Mouse (Mus musculus) liver (tissue): ENCODE measurements around the gene Mamstr.

Source experiments
- DNase-seq: peaks from one replicate; pipeline ENCODE4 v3.0.0-alpha.2; 2020; ENCODE audit warnings: mixed read lengths

Gene Mamstr

DNA sequence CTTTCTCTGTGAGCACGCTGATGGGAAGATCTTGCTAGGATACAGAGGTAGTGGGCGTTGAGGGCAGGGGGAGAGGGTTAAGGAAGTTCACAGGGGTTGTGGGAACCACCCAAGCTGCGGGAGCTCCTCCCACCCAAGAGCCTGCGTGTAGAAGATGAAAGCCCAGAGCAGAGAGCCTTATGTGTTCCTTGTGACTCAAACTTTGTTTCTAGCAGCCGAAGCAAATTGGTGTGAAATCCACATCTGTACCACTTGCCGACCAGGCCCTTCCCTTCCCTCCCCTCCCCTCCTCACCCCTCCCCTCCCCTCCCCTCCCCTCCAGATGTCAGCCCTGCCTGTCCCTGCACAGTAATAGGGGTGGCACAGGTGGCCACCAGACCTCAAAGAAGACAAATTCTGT lies 55.3 kb downstream of the Mamstr start:
- no peak for DNase-seq
